Mouse (Mus musculus) kidney, adult 9 months (tissue): ENCODE results near the gene Ppp1r15a.
"Not testable (repeated sequence)": the region's sequence is repeated elsewhere in the genome, so short reads cannot be mapped to it uniquely, and the experiment has no call there.

Experiments
- DNase-seq: peaks from one replicate; pipeline ENCODE4 v3.0.0; 2022

Gene Ppp1r15a

GRCm38 (mm10) chr7:45550821-45551511 lies 24.9 kb upstream of the Ppp1r15a start:
- DNase-seq, result no peak

GRCm38 (mm10) chr7:45549641-45550436 lies 23.8 kb upstream of the Ppp1r15a start:
- no peak for DNase-seq

- DNase-seq, result no peak
Observed at GRCm38 (mm10) chr7:45544525-45544924, 18.5 kb upstream of the Ppp1r15a start.

- peak; percentile 76 for DNase-seq
Observed at GRCm38 (mm10) chr7:45540213-45540612, 14.1 kb upstream of the Ppp1r15a start.

- DNase-seq, result no peak
Observed at GRCm38 (mm10) chr7:45539095-45539494, 13.0 kb upstream of the Ppp1r15a start.

GRCm38 (mm10) chr7:45538163-45539041 lies 12.3 kb upstream of the Ppp1r15a start:
- DNase-seq, result peak; percentile 76

GRCm38 (mm10) chr7:45537602-45538001 lies 11.5 kb upstream of the Ppp1r15a start:
- DNase-seq, result no peak

- no peak for DNase-seq
Observed at GRCm38 (mm10) chr7:45535676-45536075, 9.6 kb upstream of the Ppp1r15a start.

- no peak for DNase-seq
Observed at GRCm38 (mm10) chr7:45530643-45531042, 4.6 kb upstream of the Ppp1r15a start.

- no peak for DNase-seq
Observed at GRCm38 (mm10) chr7:45529461-45529860, 3.4 kb upstream of the Ppp1r15a start.

- DNase-seq, result not testable (repeated sequence)
Observed at GRCm38 (mm10) chr7:45527169-45527568, 1.1 kb upstream of the Ppp1r15a start.

- peak; percentile 66 for DNase-seq
Observed at GRCm38 (mm10) chr7:45526474-45527120, 529 bp upstream of the Ppp1r15a start.

- DNase-seq, result peak; percentile 51
Observed at GRCm38 (mm10) chr7:45524841-45525621, 1.0 kb downstream of the Ppp1r15a start.

- DNase-seq, result no peak
Observed at GRCm38 (mm10) chr7:45523678-45524170, 2.3 kb downstream of the Ppp1r15a start.

GRCm38 (mm10) chr7:45522957-45523676 lies 3.0 kb downstream of the Ppp1r15a start:
- DNase-seq, result peak; percentile 41

- DNase-seq, result no peak
Observed at GRCm38 (mm10) chr7:45522194-45522752, 3.8 kb downstream of the Ppp1r15a start.

GRCm38 (mm10) chr7:45521728-45522184 lies 4.3 kb downstream of the Ppp1r15a start:
- DNase-seq, result peak; percentile 92

- DNase-seq, result no peak
Observed at GRCm38 (mm10) chr7:45520605-45521004, 5.5 kb downstream of the Ppp1r15a start.

GRCm38 (mm10) chr7:45519345-45520120 lies 6.5 kb downstream of the Ppp1r15a start:
- DNase-seq, result no peak

- DNase-seq, result no peak
Observed at GRCm38 (mm10) chr7:45518618-45519017, 7.5 kb downstream of the Ppp1r15a start.
